Mouse (Mus musculus) limb, embryonic 11.5 days (tissue): ENCODE results near the gene Gpank1. TPM values are rescaled to one million over a fixed set of nuclear protein-coding genes. Genes with fewer than 3 reads are reported as not detected.
A peak's percentile ranks its signal among the peaks of the same experiment; 100 is the strongest.

Source experiments
- ATAC-seq: fragments of 200-750 bp; cut with Nextera tagmentation; 2 replicates; pipeline ENCODE4 v1.8.0; 2017; ENCODE audit warnings: low read depth; ENCODE audit not compliant: insufficient number of reproducible peaks, low FRiP score, low TSS enrichment
- DNase-seq: peaks from one replicate; pipeline ENCODE4 v3.0.0-alpha.2; 2015; ENCODE audit warnings: low spot score
- H3K27ac ChIP-seq: fragments of 300-500 bp; sonication (generic); replicated peaks from 2 replicates; pipeline ENCODE4 v1.5.1; 2014; ENCODE audit warnings: low read depth, mild to moderate bottlenecking, low read length
- H3K27me3 ChIP-seq: fragments of 300-500 bp; sonication (generic); 2 replicates; pipeline ENCODE4 v1.6.1; 2014; ENCODE audit warnings: mild to moderate bottlenecking, low read length, mixed read lengths; ENCODE audit not compliant: control insufficient read depth, insufficient read depth
- H3K36me3 ChIP-seq: fragments of 300-500 bp; sonication (generic); 2 replicates; pipeline ENCODE4 v1.6.1; 2014; ENCODE audit warnings: mild to moderate bottlenecking, low read length, moderate library complexity, mixed read lengths; ENCODE audit not compliant: control insufficient read depth, insufficient read depth
- H3K4me1 ChIP-seq: fragments of 300-500 bp; sonication (generic); 2 replicates; pipeline ENCODE4 v1.6.1; 2014; ENCODE audit warnings: low read length, mixed read lengths; ENCODE audit not compliant: control insufficient read depth, insufficient read depth
- H3K4me2 ChIP-seq: fragments of 300-500 bp; sonication (generic); 2 replicates; pipeline ENCODE4 v1.6.1; 2014; ENCODE audit warnings: low read depth, mild to moderate bottlenecking, moderate library complexity; ENCODE audit not compliant: severe bottlenecking
- H3K4me3 ChIP-seq: fragments of 300-500 bp; sonication (generic); 2 replicates; pipeline ENCODE4 v1.5.1; 2014; ENCODE audit warnings: low read depth, low read length
- H3K9ac ChIP-seq: fragments of 300-500 bp; sonication (generic); 2 replicates; pipeline ENCODE4 v1.6.1; 2014; ENCODE audit warnings: mild to moderate bottlenecking, low read length
- H3K9me3 ChIP-seq: fragments of 300-500 bp; sonication (generic); 2 replicates; pipeline ENCODE4 v1.6.1; 2016; ENCODE audit warnings: low read length; ENCODE audit not compliant: control insufficient read depth
- WGBS: fragments of 180-500 bp; shearing (Covaris S2); extraction: QIAGEN DNeasy Blood & Tissue Kit; methylation state at CpG from one replicate; pipeline ENCODE4 v1.1.7; 2014; 5-methylcytosine and 5-hydroxymethylcytosine counted together
- polyA plus RNA-seq: library from polyadenylated mRNA; unstranded; fragments of >200 nt; fragmentation: Nextera tagmentation; extraction: Ambion mirVana; gene quantifications from 2 replicates; pipeline ENCODE4 v1.2.1, GENCODE M21; 2014

Gene Gpank1
- polyA plus RNA-seq, 1 experiment from 2014 or later, result 29.1 TPM

GRCm38 (mm10) chr17:35082841-35083576 is 38.2 kb upstream of the Gpank1 start:
- Histone ChIP-seq H3K27me3 (no peaks in the 10 kb centered on the region), H3K27ac (no peak overlapping the region), H3K4me2 (no peak overlapping the region), H3K4me1 (peaks cover under 1% of the 10 kb centered on the region), H3K9ac (no peak overlapping the region), H3K4me3 (no peak overlapping the region), H3K36me3 (no peaks in the 10 kb centered on the region), H3K9me3 (no peaks in the 10 kb centered on the region)
- ATAC-seq, result no peak
- DNase-seq, result no peak
- 79% methylated on average over 16 of the region's 16 CpGs for WGBS

GRCm38 (mm10) chr17:35083929-35084497 is 37.2 kb upstream of the Gpank1 start:
- Histone ChIP-seq H3K4me1 (no peaks in the 10 kb centered on the region), H3K36me3 (no peaks in the 10 kb centered on the region), H3K9ac (no peak overlapping the region), H3K27me3 (no peaks in the 10 kb centered on the region), H3K9me3 (no peaks in the 10 kb centered on the region), H3K4me2 (no peak overlapping the region), H3K27ac (no peak overlapping the region), H3K4me3 (no peak overlapping the region)
- WGBS, result 71% methylated on average over 3 of the region's 3 CpGs
- DNase-seq (no peak), ATAC-seq (no peak)

GRCm38 (mm10) chr17:35085208-35085865 is 35.9 kb upstream of the Gpank1 start, which contains the start of gene Ly6g6f:
TSS of gene Ly6g6f (minus strand) at chr17:35085610.
- Histone ChIP-seq H3K4me2 (no peak within 1 kb of the TSS), H3K27me3 (no peaks in the 10 kb centered on the region), H3K36me3 (no peaks in the 10 kb centered on the region), H3K4me1 (no peaks in the 10 kb centered on the region), H3K4me3 (no peak within 1 kb of the TSS), H3K9me3 (no peaks in the 10 kb centered on the region), H3K27ac (no peak within 1 kb of the TSS), H3K9ac (no peak within 1 kb of the TSS)
- WGBS, result 84% methylated on average over 7 of the region's 7 CpGs
- no peak for DNase-seq
- no peak for ATAC-seq

- Histone ChIP-seq H3K9ac (no peak overlapping the region), H3K27ac (no peak overlapping the region), H3K27me3 (no peaks in the 10 kb centered on the region), H3K4me1 (no peaks in the 10 kb centered on the region), H3K36me3 (no peaks in the 10 kb centered on the region; the same call in 1 of the 2 replicates), H3K4me3 (no peak overlapping the region), H3K9me3 (no peaks in the 10 kb centered on the region), H3K4me2 (no peak overlapping the region)
- ATAC-seq (no peak), DNase-seq (no peak)
- 52% methylated on average over 2 of the region's 2 CpGs for WGBS
Measured at GRCm38 (mm10) chr17:35088151-35088550, 33.1 kb upstream of the Gpank1 start.

GRCm38 (mm10) chr17:35088825-35089644 is 32.2 kb upstream of the Gpank1 start, which contains the start of gene Abhd16a:
TSS of gene Abhd16a (plus strand) at chr17:35089263.
- ATAC-seq (peak; percentile 97), DNase-seq (peak; percentile 95)
- Histone ChIP-seq H3K9ac (peak within 1 kb of the TSS; percentile 96), H3K4me2 (peak within 1 kb of the TSS; percentile 71), H3K27me3 (no peaks in the 10 kb centered on the region), H3K4me1 (no peaks in the 10 kb centered on the region), H3K4me3 (peak within 1 kb of the TSS; percentile 58), H3K9me3 (no peaks in the 10 kb centered on the region), H3K36me3 (no peaks in the 10 kb centered on the region; the same call in 1 of the 2 replicates), H3K27ac (peak within 1 kb of the TSS; percentile 86)
- WGBS, result 4% methylated on average over 62 of the region's 67 CpGs

GRCm38 (mm10) chr17:35090166-35090932 is 30.9 kb upstream of the Gpank1 start:
- Histone ChIP-seq H3K4me3 (peak overlapping the region; percentile 58; the same call in 1 of the 2 replicates), H3K4me2 (peak overlapping the region; percentile 71), H3K4me1 (no peaks in the 10 kb centered on the region), H3K27me3 (no peaks in the 10 kb centered on the region), H3K36me3 (peaks cover 3% of the 10 kb centered on the region), H3K9me3 (no peaks in the 10 kb centered on the region), H3K9ac (peak overlapping the region; percentile 96; the same call in 1 of the 2 replicates), H3K27ac (no peak overlapping the region)
- 74% methylated on average over 8 of the region's 8 CpGs for WGBS
- no peak for DNase-seq
- ATAC-seq, result no peak

- H3K27ac ChIP-seq, result no peak overlapping the region
- peaks cover 9% of the 10 kb centered on the region for H3K36me3 ChIP-seq
Measured at GRCm38 (mm10) chr17:35092403-35093198, 28.7 kb upstream of the Gpank1 start.

More at GRCm38 (mm10) chr17:35092403-35093198, 28.7 kb upstream of the Gpank1 start:
- ATAC-seq, result no peak
- no peak for DNase-seq
- Histone ChIP-seq H3K4me1 (no peaks in the 10 kb centered on the region), H3K4me2 (no peak overlapping the region), H3K4me3 (no peak overlapping the region), H3K9me3 (no peaks in the 10 kb centered on the region), H3K27me3 (no peaks in the 10 kb centered on the region), H3K9ac (no peak overlapping the region)
- WGBS, result 87% methylated on average over 14 of the region's 14 CpGs
